Mouse (Mus musculus): ENCODE data around the gene Gng13. TPM values are rescaled to one million over a fixed set of nuclear protein-coding genes. Genes with fewer than 3 reads are reported as not detected.

The Gng13 gene
- not detected in 2 replicates for polyA plus RNA-seq (2012)

GRCm38 (mm10) chr17:25716711-25717637 is at the start of gene Gng13:
Gene Gng13 (plus strand): TSS chr17:25717171.

DNA sequence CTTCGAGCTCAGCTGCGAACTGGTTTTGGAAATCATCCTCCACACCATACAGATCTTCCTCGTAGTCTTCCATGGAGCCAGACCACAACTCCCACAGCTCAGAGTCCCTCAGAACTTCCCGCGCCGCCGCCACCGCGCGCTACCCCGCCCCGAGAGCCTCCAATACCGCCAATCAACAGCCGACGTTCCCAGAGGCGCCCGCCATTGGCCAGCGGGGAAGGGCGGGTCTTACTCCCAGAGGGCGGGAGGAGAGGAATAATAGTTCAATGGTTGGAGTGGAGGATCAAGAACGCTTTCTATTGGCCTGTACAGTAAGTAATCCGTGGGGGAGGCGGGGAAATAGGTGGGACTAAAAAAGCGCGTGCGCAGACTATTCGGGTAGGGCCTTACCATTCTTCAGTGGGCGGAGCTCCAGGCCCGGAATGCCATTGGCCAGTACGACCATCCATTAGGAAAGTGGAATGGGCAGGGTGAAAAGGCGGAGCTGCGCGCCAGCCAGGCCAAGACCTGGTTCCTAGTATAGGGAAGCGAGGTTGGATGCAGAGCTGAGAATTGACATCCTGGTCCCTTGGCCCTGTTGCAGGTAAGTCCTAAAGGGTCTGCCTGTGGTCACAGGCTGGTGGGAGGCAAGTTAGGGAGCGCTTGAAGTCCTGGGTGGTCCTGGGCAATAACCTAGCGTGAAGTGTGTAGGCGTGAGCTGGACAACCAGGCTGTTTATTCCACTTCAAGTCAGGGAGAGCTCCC is 10.5 kb downstream of the Gng13 start, which contains the start of the genes Chtf18 and Rpusd1:
TSS of gene Chtf18 (minus strand) at position 155 of the 744 bp plus-strand sequence.
TSS of gene Rpusd1 (plus strand) at position 406 of the 744 bp plus-strand sequence.

GRCm38 (mm10) chr17:25735745-25736144 is 18.8 kb downstream of the Gng13 start, which contains the start of gene Mslnl:
Gene Mslnl (plus strand): TSS chr17:25736042.

DNA sequence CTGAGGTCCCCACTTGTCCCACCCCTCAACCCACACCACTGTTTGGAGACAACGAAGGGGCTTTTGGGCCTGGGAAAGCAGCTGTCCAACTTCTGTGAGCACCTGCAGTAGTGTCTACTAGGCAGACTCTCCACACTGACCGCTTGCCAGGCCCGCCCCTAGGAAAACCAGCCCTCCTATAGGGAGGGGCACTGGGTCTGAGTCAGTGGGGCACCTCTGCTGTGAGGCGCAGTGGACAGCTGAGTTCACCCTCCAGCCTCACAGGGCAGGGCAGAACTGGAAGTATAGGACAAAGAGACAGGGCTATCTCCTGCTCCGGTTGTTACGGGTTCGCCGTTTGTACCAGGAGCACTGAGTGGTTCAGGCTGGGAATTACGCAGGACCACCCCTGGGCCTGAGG is 37.3 kb downstream of the Gng13 start, which contains the start of gene Msln:
TSS of gene Msln (minus strand) at position 138 of the 400 bp plus-strand sequence.

Other genes with a start within 250 kb of the Gng13 start
- gene Sstr5, start 219.9 kb upstream of the Gng13 start, polyA plus RNA-seq (2012): not detected in 2 replicates
- gene Sox8, start 146.5 kb upstream of the Gng13 start, polyA plus RNA-seq (2012): 0.63 and 1.7 TPM in 2 replicates
- gene Lmf1, start 138.1 kb upstream of the Gng13 start, polyA plus RNA-seq (2012): 37.2 and 46.2 TPM in 2 replicates
- gene Chtf18, start 10.2 kb downstream of the Gng13 start, polyA plus RNA-seq (2012): 62.0 and 75.4 TPM in 2 replicates
- gene Rpusd1, start 10.5 kb downstream of the Gng13 start, polyA plus RNA-seq (2012): 29.2 and 34.8 TPM in 2 replicates
- gene Mslnl, start 18.9 kb downstream of the Gng13 start, polyA plus RNA-seq (2012): 0.04 TPM in 1 of 2 replicates, not detected in the other
- gene Msln, start 37.2 kb downstream of the Gng13 start, polyA plus RNA-seq (2012): not detected in 2 replicates
- 19.6 and 19.7 TPM in 2 replicates for gene Narfl, start 56.6 kb downstream of the Gng13 start, polyA plus RNA-seq (2012)
- 28.8 and 33.6 TPM in 2 replicates for gene Haghl, start 68.5 kb downstream of the Gng13 start, polyA plus RNA-seq (2012)
- gene Ccdc78, start 69.4 kb downstream of the Gng13 start, polyA plus RNA-seq (2012): 0.11 TPM in 1 of 2 replicates, not detected in the other
- 40.2 and 41.6 TPM in 2 replicates for gene Fam173a, start 75.7 kb downstream of the Gng13 start, polyA plus RNA-seq (2012)
- not detected in 2 replicates for gene AC134908.4, start 78.5 kb downstream of the Gng13 start, polyA plus RNA-seq (2012)
- 132 and 135 TPM in 2 replicates for gene Metrn, start 80.0 kb downstream of the Gng13 start, polyA plus RNA-seq (2012)
- 0.12 and 0.13 TPM in 2 replicates for gene Fbxl16, start 91.9 kb downstream of the Gng13 start, polyA plus RNA-seq (2012)
- 8.2 and 8.6 TPM in 2 replicates for gene Wdr24, start 106.5 kb downstream of the Gng13 start, polyA plus RNA-seq (2012)
- 9.7 and 11.1 TPM in 2 replicates for gene Jmjd8, start 111.7 kb downstream of the Gng13 start, polyA plus RNA-seq (2012)
- 153 and 162 TPM in 2 replicates for gene Stub1, start 116.2 kb downstream of the Gng13 start, polyA plus RNA-seq (2012)
- 2.0 and 2.5 TPM in 2 replicates for gene Rhbdl1, start 120.1 kb downstream of the Gng13 start, polyA plus RNA-seq (2012)
- gene Gm20683, start 124.6 kb downstream of the Gng13 start, polyA plus RNA-seq (2012): 9.8 and 11.1 TPM in 2 replicates
- 116 and 144 TPM in 2 replicates for gene Rhot2, start 127.7 kb downstream of the Gng13 start, polyA plus RNA-seq (2012)
- gene Wdr90, start 144.3 kb downstream of the Gng13 start, polyA plus RNA-seq (2012): 25.5 and 31.2 TPM in 2 replicates
- gene Mcrip2, start 151.6 kb downstream of the Gng13 start, polyA plus RNA-seq (2012): 137 and 165 TPM in 2 replicates
- gene Mettl26, start 157.9 kb downstream of the Gng13 start, polyA plus RNA-seq (2012): 49.6 and 51.3 TPM in 2 replicates
- gene Wfikkn1, start 163.7 kb downstream of the Gng13 start, polyA plus RNA-seq (2012): 3.7 and 7.4 TPM in 2 replicates
- 11.1 and 12.9 TPM in 2 replicates for gene Rab40c, start 202.6 kb downstream of the Gng13 start, polyA plus RNA-seq (2012)
- gene Pigq, start 227.8 kb downstream of the Gng13 start, polyA plus RNA-seq (2012): 135 and 143 TPM in 2 replicates
- gene Nhlrc4, start 227.8 kb downstream of the Gng13 start, polyA plus RNA-seq (2012): 0.50 TPM in 1 of 2 replicates, not detected in the other
- gene A930017K11Rik, start 235.4 kb downstream of the Gng13 start, polyA plus RNA-seq (2012): 0.02 and 0.04 TPM in 2 replicates

All from megakaryocyte-erythroid progenitor cell, adult 5 weeks (primary cell).